Mouse (Mus musculus) neural tube, embryonic 13.5 days (tissue): ENCODE measurements around the gene Mb21d2. TPM values are rescaled to one million over a fixed set of nuclear protein-coding genes. Genes with fewer than 3 reads are reported as not detected.

Experiments used
- ATAC-seq: fragments of 200-750 bp; cut with Nextera tagmentation; 2 replicates; pipeline ENCODE4 v1.8.0; 2017; ENCODE audit warnings: low read depth, mild to moderate bottlenecking, moderate TSS enrichment, moderate library complexity
- H3K27ac ChIP-seq: fragments of 300-500 bp; sonication (generic); replicated peaks from 2 replicates; pipeline ENCODE4 v1.5.1; 2015; ENCODE audit warnings: moderate library complexity, mild to moderate bottlenecking, inconsistent platforms
- H3K27me3 ChIP-seq: fragments of 300-500 bp; sonication (generic); 2 replicates; pipeline ENCODE4 v1.6.1; 2015; ENCODE audit warnings: mild to moderate bottlenecking, inconsistent platforms
- H3K36me3 ChIP-seq: fragments of 300-500 bp; sonication (generic); 2 replicates; pipeline ENCODE4 v1.6.1; 2015; ENCODE audit warnings: mild to moderate bottlenecking, inconsistent platforms
- H3K4me1 ChIP-seq: fragments of 300-500 bp; sonication (generic); replicated peaks from 2 replicates; pipeline ENCODE4 v1.6.1; 2015; ENCODE audit warnings: inconsistent platforms
- H3K4me2 ChIP-seq: fragments of 300-500 bp; sonication (generic); 2 replicates; pipeline ENCODE4 v1.6.1; 2015; ENCODE audit warnings: inconsistent platforms, mild to moderate bottlenecking, moderate library complexity
- H3K4me3 ChIP-seq: fragments of 300-500 bp; sonication (generic); 2 replicates; pipeline ENCODE4 v1.5.1; 2015; ENCODE audit warnings: mild to moderate bottlenecking, inconsistent platforms
- H3K9ac ChIP-seq: fragments of 300-500 bp; sonication (generic); 2 replicates; pipeline ENCODE4 v1.6.1; 2015; ENCODE audit warnings: moderate library complexity, mild to moderate bottlenecking, inconsistent platforms
- H3K9me3 ChIP-seq: fragments of 300-500 bp; sonication (generic); 2 replicates; pipeline ENCODE4 v1.6.1; 2016; ENCODE audit warnings: inconsistent platforms
- WGBS: fragments of 180-500 bp; shearing (Covaris S2); methylation state at CpG from one replicate; pipeline ENCODE4 v1.1.7; 2015; 5-methylcytosine and 5-hydroxymethylcytosine counted together
- polyA plus RNA-seq: library from polyadenylated mRNA; unstranded; fragments of >200 nt; fragmentation: Nextera tagmentation; extraction: Ambion mirVana; gene quantifications from 2 replicates; pipeline ENCODE4 v1.2.1, GENCODE M21; 2015

The Mb21d2 gene
- 13.5 TPM in 2 replicates for polyA plus RNA-seq

DNA sequence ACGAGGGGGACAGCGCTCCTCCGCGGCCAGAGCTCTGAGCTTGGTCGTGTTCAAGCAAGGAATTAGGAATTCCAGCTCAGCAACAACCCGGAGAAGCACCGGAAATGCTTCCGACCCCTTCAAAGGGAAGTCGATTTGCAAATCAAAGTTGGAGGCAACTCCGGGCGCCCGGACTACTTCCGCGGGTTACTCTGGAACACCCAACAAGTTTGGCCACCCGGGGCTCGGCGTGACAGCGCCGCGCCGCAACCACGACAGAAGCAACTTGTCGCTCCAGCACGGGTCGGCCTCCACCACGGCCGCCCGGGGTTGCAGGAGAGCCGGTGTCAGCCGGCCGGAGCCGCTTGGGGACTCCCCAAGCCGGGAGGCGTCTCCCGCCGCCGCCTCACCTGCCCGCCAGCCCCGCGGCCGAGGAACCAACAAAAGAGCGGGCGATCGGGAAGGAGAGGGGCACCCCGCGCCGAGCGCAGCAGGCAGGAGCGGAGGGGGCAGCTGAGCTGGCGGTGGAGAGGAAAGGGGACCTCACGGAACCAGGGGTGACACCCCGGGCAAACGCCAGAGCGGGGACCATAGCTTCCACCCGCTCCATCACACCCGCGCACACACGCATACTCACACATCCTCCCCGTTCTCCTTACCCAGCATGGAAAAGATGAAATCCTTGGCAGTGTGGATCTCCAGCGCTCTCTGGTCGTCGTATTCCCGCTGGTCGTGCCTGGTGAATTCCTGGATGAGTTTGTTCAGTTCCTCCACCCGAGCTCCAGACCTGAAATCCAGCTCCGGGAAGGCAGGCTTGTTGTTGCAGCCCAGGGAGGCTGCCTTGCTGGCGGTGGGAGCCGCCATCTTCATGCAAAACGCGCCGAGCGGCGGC is at the start of gene Mb21d2:
Mb21d2 (minus strand) TSS at position 859 of the 871 bp plus-strand sequence.
- peak within 1 kb of the TSS; percentile 64 for H3K4me2 ChIP-seq
- no peaks in the 10 kb centered on the region for H3K36me3 ChIP-seq
- peak within 1 kb of the TSS; percentile 80 for H3K9ac ChIP-seq
- peak within 1 kb of the TSS; percentile 59 for H3K4me3 ChIP-seq
- ATAC-seq, result peak; percentile 55
- peaks cover 31% of the 10 kb centered on the region for H3K27me3 ChIP-seq
- H3K4me1 ChIP-seq, result peaks cover 44% of the 10 kb centered on the region
- no peaks in the 10 kb centered on the region for H3K9me3 ChIP-seq
- under 1% methylated on average over 71 of the region's 73 CpGs for WGBS
- H3K27ac ChIP-seq, result peak within 1 kb of the TSS; percentile 96

- no peak for ATAC-seq
- no peaks in the 10 kb centered on the region for H3K27me3 ChIP-seq
- no peak overlapping the region for H3K9ac ChIP-seq
- no peak overlapping the region for H3K27ac ChIP-seq
- H3K4me3 ChIP-seq, result no peak overlapping the region
- no peak overlapping the region for H3K4me2 ChIP-seq
- no peaks in the 10 kb centered on the region for H3K4me1 ChIP-seq
- H3K36me3 ChIP-seq, result no peaks in the 10 kb centered on the region
- H3K9me3 ChIP-seq, result no peaks in the 10 kb centered on the region
- WGBS, result 76% methylated on average over 2 of the region's 2 CpGs
Observed at GRCm38 (mm10) chr16:28966236-28966635, 36.8 kb upstream of the Mb21d2 start.

DNA sequence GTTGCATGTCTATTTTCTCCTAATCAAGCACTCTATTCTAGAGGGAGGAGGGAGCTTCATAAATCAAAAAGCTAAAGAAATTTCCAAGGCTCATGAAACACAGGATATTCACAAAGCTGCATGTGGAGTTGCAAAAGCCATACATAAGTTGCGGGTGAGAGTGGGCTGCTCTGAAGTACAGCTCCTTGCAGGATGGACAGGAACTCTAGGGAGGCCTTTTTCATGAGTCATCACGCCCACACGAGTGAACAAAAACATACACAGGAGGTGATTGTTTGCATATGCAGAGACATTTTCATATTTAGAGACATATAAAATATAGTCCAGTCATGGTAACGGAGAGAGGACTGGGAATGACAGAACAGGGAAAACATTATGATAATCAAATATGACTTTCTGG is 34.6 kb upstream of the Mb21d2 start:
- no peaks in the 10 kb centered on the region for H3K4me1 ChIP-seq
- 80% methylated on average over 4 of the region's 4 CpGs for WGBS
- H3K4me2 ChIP-seq, result no peak overlapping the region
- no peak overlapping the region for H3K9ac ChIP-seq
- no peak for ATAC-seq
- no peaks in the 10 kb centered on the region for H3K36me3 ChIP-seq
- H3K27ac ChIP-seq, result no peak overlapping the region
- H3K4me3 ChIP-seq, result no peak overlapping the region
- no peaks in the 10 kb centered on the region for H3K27me3 ChIP-seq
- H3K9me3 ChIP-seq, result no peaks in the 10 kb centered on the region

DNA sequence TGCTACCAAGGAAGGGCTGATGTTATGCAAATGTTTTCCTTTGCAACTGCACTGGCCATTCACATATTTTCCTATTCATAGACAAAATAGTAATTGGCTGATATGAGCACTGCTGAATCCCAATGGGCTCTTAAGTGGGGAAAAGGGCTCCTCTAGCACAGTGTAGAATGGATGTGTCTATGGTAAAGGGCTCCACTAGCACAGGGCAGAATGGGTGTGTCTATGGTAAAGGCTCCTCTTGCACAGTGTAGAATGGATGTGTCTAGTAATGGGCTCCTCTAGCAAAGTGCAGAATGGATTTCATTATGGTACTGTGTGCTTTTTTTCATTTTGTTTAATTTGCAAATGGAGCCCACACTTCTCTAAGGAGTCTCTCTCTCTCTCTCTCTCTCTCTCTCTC is 33.5 kb upstream of the Mb21d2 start:
- no peak overlapping the region for H3K27ac ChIP-seq
- no peaks in the 10 kb centered on the region for H3K36me3 ChIP-seq
- H3K4me1 ChIP-seq, result no peaks in the 10 kb centered on the region
- no peak overlapping the region for H3K4me3 ChIP-seq
- H3K27me3 ChIP-seq, result no peaks in the 10 kb centered on the region
- no peak overlapping the region for H3K4me2 ChIP-seq
- ATAC-seq, result no peak
- H3K9ac ChIP-seq, result no peak overlapping the region
- no peaks in the 10 kb centered on the region for H3K9me3 ChIP-seq

- H3K27ac ChIP-seq, result no peak overlapping the region
- no peak overlapping the region for H3K4me3 ChIP-seq
- no peaks in the 10 kb centered on the region for H3K4me1 ChIP-seq
- no peak overlapping the region for H3K9ac ChIP-seq
- H3K27me3 ChIP-seq, result no peaks in the 10 kb centered on the region
- H3K9me3 ChIP-seq, result no peaks in the 10 kb centered on the region
- no peak for ATAC-seq
- 74% methylated on average over 5 of the region's 5 CpGs for WGBS
- no peak overlapping the region for H3K4me2 ChIP-seq
- no peaks in the 10 kb centered on the region for H3K36me3 ChIP-seq
Observed at GRCm38 (mm10) chr16:28949810-28950209, 20.3 kb upstream of the Mb21d2 start.

GRCm38 (mm10) chr16:28943254-28943653 is 13.8 kb upstream of the Mb21d2 start:
- Histone ChIP-seq H3K27me3 (no peaks in the 10 kb centered on the region), H3K4me3 (no peak overlapping the region), H3K9me3 (no peaks in the 10 kb centered on the region), H3K4me2 (no peak overlapping the region), H3K27ac (no peak overlapping the region), H3K9ac (no peak overlapping the region), H3K36me3 (no peaks in the 10 kb centered on the region), H3K4me1 (no peaks in the 10 kb centered on the region; the same call in 1 of the 2 replicates)
- no peak for ATAC-seq
- WGBS, result 65% methylated on average over 2 of the region's 2 CpGs

DNA sequence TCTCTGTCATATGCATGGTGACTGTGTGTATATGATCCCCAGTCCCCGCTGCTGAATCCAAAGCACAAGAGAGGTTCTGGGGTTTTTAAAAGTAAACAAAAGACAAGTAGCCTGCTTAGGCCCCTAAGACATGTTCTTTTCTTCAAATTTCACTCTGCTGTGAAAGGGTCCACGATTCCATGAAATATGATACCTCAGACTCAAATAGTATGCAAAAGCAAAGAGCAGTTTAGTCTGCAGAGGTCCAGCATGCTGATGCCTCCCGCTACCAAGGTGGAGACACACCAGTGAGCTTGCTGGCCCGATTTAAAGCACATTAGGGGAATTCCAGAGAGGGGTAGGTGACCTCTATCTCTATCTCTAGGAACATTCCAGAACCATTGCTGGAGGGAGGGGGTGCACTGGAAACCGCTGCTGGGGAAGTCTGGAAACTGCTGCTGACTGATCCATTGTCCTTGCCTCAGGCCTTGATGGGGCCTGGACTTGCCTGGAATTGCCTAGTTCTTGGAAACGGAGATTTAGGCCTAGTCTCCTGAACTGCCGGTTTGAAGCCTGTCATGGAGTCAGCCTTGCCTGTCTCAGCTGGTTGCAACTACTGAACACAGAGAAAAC is 6.8 kb upstream of the Mb21d2 start:
- H3K9ac ChIP-seq, result no peak overlapping the region
- H3K4me3 ChIP-seq, result no peak overlapping the region
- peaks cover 6% of the 10 kb centered on the region; the same call in 1 of the 2 replicates for H3K4me1 ChIP-seq
- no peaks in the 10 kb centered on the region for H3K36me3 ChIP-seq
- no peaks in the 10 kb centered on the region for H3K9me3 ChIP-seq
- H3K27ac ChIP-seq, result 0 out of 2 replicates have a peak overlapping the region, but pooled peaks have one; percentile 9
- no peak overlapping the region for H3K4me2 ChIP-seq
- ATAC-seq, result no peak
- peaks cover 4% of the 10 kb centered on the region for H3K27me3 ChIP-seq
- 67% methylated on average over 7 of the region's 7 CpGs for WGBS

DNA sequence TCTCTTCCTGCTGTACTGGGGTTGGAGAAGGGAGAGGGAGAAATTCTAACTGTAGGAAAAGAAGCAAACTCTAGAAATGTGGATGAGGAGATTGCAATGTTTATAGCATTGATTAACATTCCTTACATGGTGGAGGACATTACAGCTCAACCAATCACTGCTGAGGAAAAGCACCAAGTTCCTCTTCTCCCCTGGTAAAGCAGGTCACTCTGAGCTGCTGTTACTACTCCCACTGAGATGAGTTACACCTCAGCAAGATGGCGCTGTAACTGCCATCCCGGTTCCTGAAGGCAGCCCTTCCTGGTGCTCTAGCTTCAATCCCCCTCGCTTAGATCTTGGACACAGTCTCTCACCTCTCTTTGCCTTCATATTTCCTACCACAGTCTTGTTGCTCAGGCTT is 6.2 kb upstream of the Mb21d2 start:
- H3K36me3 ChIP-seq, result no peaks in the 10 kb centered on the region
- peaks cover 10% of the 10 kb centered on the region for H3K27me3 ChIP-seq
- no peak overlapping the region for H3K9ac ChIP-seq
- H3K4me1 ChIP-seq, result peaks cover 7% of the 10 kb centered on the region
- H3K27ac ChIP-seq, result no peak overlapping the region
- no peaks in the 10 kb centered on the region for H3K9me3 ChIP-seq
- H3K4me3 ChIP-seq, result no peak overlapping the region
- no peak for ATAC-seq
- WGBS, result 84% methylated on average over 3 of the region's 3 CpGs
- H3K4me2 ChIP-seq, result no peak overlapping the region

DNA sequence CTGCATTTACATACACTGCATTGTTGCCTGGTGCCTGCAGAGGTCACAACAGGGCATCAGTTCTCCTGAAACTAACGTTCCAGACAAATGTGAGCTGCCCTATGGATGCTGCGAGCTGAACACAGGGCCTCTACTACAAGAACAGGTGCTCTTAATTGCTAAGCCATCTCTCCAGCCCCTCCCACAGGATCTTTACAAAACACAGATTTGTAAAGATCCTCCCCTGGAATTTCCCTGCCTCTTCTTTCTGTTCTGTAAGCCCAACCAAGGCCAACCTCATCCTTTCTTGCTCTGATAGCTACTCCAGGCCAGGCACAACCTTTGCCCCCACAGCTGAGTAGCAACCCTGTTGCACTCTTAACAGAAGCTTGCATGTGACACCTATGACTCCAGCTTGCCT is 1.7 kb upstream of the Mb21d2 start:
- no peaks in the 10 kb centered on the region for H3K9me3 ChIP-seq
- H3K4me3 ChIP-seq, result no peak overlapping the region
- H3K36me3 ChIP-seq, result no peaks in the 10 kb centered on the region
- no peak for ATAC-seq
- H3K27me3 ChIP-seq, result peaks cover 17% of the 10 kb centered on the region
- H3K27ac ChIP-seq, result no peak overlapping the region
- 46% methylated on average over 2 of the region's 2 CpGs for WGBS
- H3K4me1 ChIP-seq, result peaks cover 31% of the 10 kb centered on the region
- no peak overlapping the region for H3K4me2 ChIP-seq
- H3K9ac ChIP-seq, result no peak overlapping the region

- Histone ChIP-seq H3K4me3 (peak overlapping the region; percentile 59), H3K36me3 (no peaks in the 10 kb centered on the region), H3K9ac (peak overlapping the region; percentile 80; the same call in 1 of the 2 replicates), H3K9me3 (no peaks in the 10 kb centered on the region), H3K4me2 (peak overlapping the region; percentile 64), H3K27me3 (peaks cover 19% of the 10 kb centered on the region), H3K27ac (peak overlapping the region; percentile 96), H3K4me1 (peaks cover 39% of the 10 kb centered on the region)
- 5% methylated on average over 5 of the region's 5 CpGs for WGBS
- no peak for ATAC-seq
Observed at GRCm38 (mm10) chr16:28930426-28930825, 953 bp upstream of the Mb21d2 start.

DNA sequence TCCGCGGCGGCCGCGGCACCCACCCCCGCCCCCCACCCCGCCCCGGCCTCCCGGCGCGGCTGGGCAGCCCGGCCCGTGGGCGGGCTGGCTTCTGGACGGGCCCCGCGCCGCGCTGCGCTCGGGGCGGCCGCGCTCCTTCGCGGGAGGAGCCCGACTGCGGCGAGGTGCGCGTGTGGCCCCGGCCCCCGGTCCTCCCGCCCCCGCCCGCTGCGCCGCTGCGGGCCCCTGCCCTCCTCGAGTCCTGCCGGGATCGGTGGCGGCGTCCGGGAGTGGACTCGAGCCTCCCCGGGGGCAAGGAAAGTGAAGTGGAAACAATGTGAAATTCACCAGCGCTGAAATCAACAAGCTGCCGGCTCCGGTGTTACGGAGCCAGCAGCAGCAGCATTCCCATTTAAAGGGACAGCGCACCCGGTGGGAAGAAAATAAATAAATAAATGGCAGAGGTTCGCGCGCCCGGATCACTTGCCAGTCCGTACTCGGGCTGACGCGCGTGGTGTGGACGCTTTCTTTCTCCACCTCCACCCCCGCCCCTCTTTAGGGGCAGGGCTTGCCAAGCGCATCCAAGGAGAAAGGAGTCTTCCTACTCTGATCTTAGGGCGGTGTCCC is 316 bp upstream of the Mb21d2 start:
- no peaks in the 10 kb centered on the region for H3K9me3 ChIP-seq
- ATAC-seq, result peak; percentile 73
- peak overlapping the region; percentile 80 for H3K9ac ChIP-seq
- no peaks in the 10 kb centered on the region for H3K36me3 ChIP-seq
- peaks cover 26% of the 10 kb centered on the region for H3K27me3 ChIP-seq
- H3K27ac ChIP-seq, result peak overlapping the region; percentile 96
- 0% methylated on average over 54 of the region's 66 CpGs for WGBS
- H3K4me3 ChIP-seq, result peak overlapping the region; percentile 59
- peaks cover 44% of the 10 kb centered on the region for H3K4me1 ChIP-seq
- peak overlapping the region; percentile 64 for H3K4me2 ChIP-seq

GRCm38 (mm10) chr16:28928466-28928814 is 1.0 kb downstream of the Mb21d2 start:
- Histone ChIP-seq H3K4me1 (peaks cover 44% of the 10 kb centered on the region), H3K27ac (peak overlapping the region; percentile 96), H3K4me3 (peak overlapping the region; percentile 59), H3K4me2 (peak overlapping the region; percentile 64), H3K9me3 (no peaks in the 10 kb centered on the region), H3K9ac (peak overlapping the region; percentile 80), H3K27me3 (peaks cover 32% of the 10 kb centered on the region), H3K36me3 (no peaks in the 10 kb centered on the region)
- peak; percentile 38 for ATAC-seq
- WGBS, result under 1% methylated on average over 10 of the region's 10 CpGs
